Mouse (Mus musculus): Measurements from ENCODE around the gene Ptpn3.

Gene Ptpn3

GRCm38 (mm10) chr4:57268330-57268729 is 33.3 kb downstream of the Ptpn3 start:
- in situ Hi-C loops (cut with MboI, MseI): no loop called here

GRCm38 (mm10) chr4:57266389-57266788 is 35.2 kb downstream of the Ptpn3 start:
- in situ Hi-C loops (cut with MboI, MseI): no loop called here

- in situ Hi-C loops (cut with MboI, MseI): no loop called here
These were observed 37.9 kb downstream of the Ptpn3 start for GRCm38 (mm10) chr4:57263695-57264094.

- in situ Hi-C loops (cut with MboI, MseI): no loop called here
These were observed 38.5 kb downstream of the Ptpn3 start for GRCm38 (mm10) chr4:57263061-57263685.

- in situ Hi-C loops (cut with MboI, MseI): no loop called here
These were observed 39.2 kb downstream of the Ptpn3 start for GRCm38 (mm10) chr4:57262451-57262850.

- in situ Hi-C loops (cut with MboI, MseI): no loop called here
These were observed 39.8 kb downstream of the Ptpn3 start for GRCm38 (mm10) chr4:57261813-57262212.

GRCm38 (mm10) chr4:57258159-57259035 is 43.2 kb downstream of the Ptpn3 start:
- in situ Hi-C loops (cut with MboI, MseI): no loop called here

GRCm38 (mm10) chr4:57257409-57257808 is 44.2 kb downstream of the Ptpn3 start:
- in situ Hi-C loops (cut with MboI, MseI): no loop called here

GRCm38 (mm10) chr4:57256761-57257160 is 44.9 kb downstream of the Ptpn3 start:
- in situ Hi-C loops (cut with MboI, MseI): no loop called here

- in situ Hi-C loops (cut with MboI, MseI): no loop called here
These were observed 47.2 kb downstream of the Ptpn3 start for GRCm38 (mm10) chr4:57254412-57254811.

GRCm38 (mm10) chr4:57250636-57251035 is 51.0 kb downstream of the Ptpn3 start:
- in situ Hi-C loops (cut with MboI, MseI): no loop called here

- in situ Hi-C loops (cut with MboI, MseI): no loop called here
These were observed 52.5 kb downstream of the Ptpn3 start for GRCm38 (mm10) chr4:57249108-57249507.

GRCm38 (mm10) chr4:57244874-57245273 is 56.8 kb downstream of the Ptpn3 start:
- in situ Hi-C loops (cut with MboI, MseI): no loop called here

GRCm38 (mm10) chr4:57243312-57243711 is 58.3 kb downstream of the Ptpn3 start:
- in situ Hi-C loops (cut with MboI, MseI): no loop called here

GRCm38 (mm10) chr4:57240934-57241333 is 60.7 kb downstream of the Ptpn3 start:
- in situ Hi-C loops (cut with MboI, MseI): no loop called here

GRCm38 (mm10) chr4:57240100-57240499 is 61.5 kb downstream of the Ptpn3 start:
- in situ Hi-C loops (cut with MboI, MseI): no loop called here

- in situ Hi-C loops (cut with MboI, MseI): no loop called here
These were observed 62.5 kb downstream of the Ptpn3 start for GRCm38 (mm10) chr4:57239112-57239511.

- in situ Hi-C loops (cut with MboI, MseI): no loop called here
These were observed 63.5 kb downstream of the Ptpn3 start for GRCm38 (mm10) chr4:57238118-57238517.

GRCm38 (mm10) chr4:57236513-57236912 is 65.1 kb downstream of the Ptpn3 start:
- in situ Hi-C loops (cut with MboI, MseI): no loop called here

GRCm38 (mm10) chr4:57235741-57236140 is 65.9 kb downstream of the Ptpn3 start:
- in situ Hi-C loops (cut with MboI, MseI): no loop called here

- in situ Hi-C loops (cut with MboI, MseI): no loop called here
These were observed 67.3 kb downstream of the Ptpn3 start for GRCm38 (mm10) chr4:57234348-57234747.

- in situ Hi-C loops (cut with MboI, MseI): no loop called here
These were observed 69.2 kb downstream of the Ptpn3 start for GRCm38 (mm10) chr4:57232439-57232838.

- in situ Hi-C loops (cut with MboI, MseI): no loop called here
These were observed 70.3 kb downstream of the Ptpn3 start for GRCm38 (mm10) chr4:57231323-57231722.

Measured in regulatory T cell (primary cell).